Mouse (Mus musculus): ENCODE measurements around the gene Fkbp5.

The Fkbp5 gene

GRCm38 (mm10) chr17:28549111-28549510 lies 31.8 kb upstream of the Fkbp5 start, which contains the start of gene Clpsl2:
Gene Clpsl2, plus strand, starts transcription at chr17:28549411.
- Histone ChIP-seq H3K9me3 (ENCODE audit: low read length) (no peaks in the 10 kb centered on the region), H3K4me3 (replicated peaks; ENCODE audit: low read length) (peak within 1 kb of the TSS; percentile 54), H3K27me3 (ENCODE audit: insufficient read depth, low read length) (peaks cover 18% of the 10 kb centered on the region), H3K4me1 (replicated peaks; ENCODE audit: low read depth, low read length) (peaks cover 59% of the 10 kb centered on the region), H3K36me3 (ENCODE audit: insufficient read depth, low read length) (no peaks in the 10 kb centered on the region)
- TF ChIP-seq POU5F1 (IDR thresholded peaks at IDR 0.05; ENCODE audit: borderline replicate concordance, low read length) (no peak), CTCF (conservative IDR thresholded peaks at IDR 0.05; ENCODE audit: low read length) (no peak), NANOG (IDR thresholded peaks at IDR 0.05; ENCODE audit: borderline replicate concordance, low read length) (no peak)

DNA sequence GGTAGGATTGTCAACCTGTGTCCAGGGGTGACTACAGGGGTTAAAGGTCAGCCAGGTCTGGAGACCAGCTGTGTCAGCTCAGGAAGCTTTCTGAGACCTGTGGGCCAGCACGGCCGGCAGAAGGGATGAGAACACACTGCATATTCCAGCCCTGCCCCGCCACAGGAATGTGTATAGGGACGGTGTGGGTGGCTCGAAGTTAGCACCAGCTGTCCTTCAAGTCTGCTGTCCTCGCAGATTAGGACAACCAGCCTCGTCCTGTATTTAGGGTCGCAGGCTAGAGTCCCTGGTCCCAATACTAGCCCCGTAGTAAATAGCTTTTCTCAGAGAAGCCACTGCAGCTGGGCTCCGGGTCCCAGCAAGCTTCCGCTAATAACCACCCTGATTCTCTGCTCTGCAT lies 31.2 kb upstream of the Fkbp5 start:
- H3K9me3 ChIP-seq (ENCODE audit: low read length) = 0 out of 2 replicates have a peak, but pooled peaks cover 4% of the 10 kb centered on the region
- TF ChIP-seq POU5F1 (IDR thresholded peaks at IDR 0.05; ENCODE audit: borderline replicate concordance, low read length) = no peak
- no peak for TF ChIP-seq CTCF (conservative IDR thresholded peaks at IDR 0.05; ENCODE audit: low read length)
- TF ChIP-seq NANOG (IDR thresholded peaks at IDR 0.05; ENCODE audit: borderline replicate concordance, low read length) = no peak
- H3K27me3 ChIP-seq (ENCODE audit: insufficient read depth, low read length) = peaks cover 18% of the 10 kb centered on the region
- peaks cover 54% of the 10 kb centered on the region for H3K4me1 ChIP-seq (replicated peaks; ENCODE audit: low read depth, low read length)
- H3K4me3 ChIP-seq (replicated peaks; ENCODE audit: low read length) = peak overlapping the region; percentile 54
- H3K36me3 ChIP-seq (ENCODE audit: insufficient read depth, low read length) = no peaks in the 10 kb centered on the region

DNA sequence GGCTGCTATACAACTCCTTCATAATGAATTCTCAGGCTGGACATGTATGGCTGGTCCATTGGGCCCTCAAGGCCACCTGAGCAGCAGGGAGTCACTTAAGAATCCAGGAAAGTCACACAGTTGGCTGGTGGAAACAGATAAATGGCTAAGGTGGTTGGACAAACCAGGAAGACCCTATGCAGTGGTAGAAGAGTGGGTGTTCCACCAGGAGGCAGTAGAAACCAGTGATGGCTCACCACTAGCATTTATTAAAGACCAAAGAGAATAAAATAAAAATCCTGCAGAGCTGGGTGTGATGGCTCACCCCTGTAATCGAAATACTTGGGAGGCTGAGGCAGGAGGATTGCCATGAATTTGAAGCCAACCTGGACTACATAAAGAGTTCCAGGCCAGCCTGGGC lies 29.6 kb upstream of the Fkbp5 start:
- no peak overlapping the region for H3K4me3 ChIP-seq (replicated peaks; ENCODE audit: low read length)
- TF ChIP-seq POU5F1 (IDR thresholded peaks at IDR 0.05; ENCODE audit: borderline replicate concordance, low read length) (no peak), NANOG (IDR thresholded peaks at IDR 0.05; ENCODE audit: borderline replicate concordance, low read length) (no peak), CTCF (conservative IDR thresholded peaks at IDR 0.05; ENCODE audit: low read length) (no peak)
- peaks cover 38% of the 10 kb centered on the region for H3K4me1 ChIP-seq (replicated peaks; ENCODE audit: low read depth, low read length)
- no peaks in the 10 kb centered on the region for H3K36me3 ChIP-seq (ENCODE audit: insufficient read depth, low read length)
- H3K27me3 ChIP-seq (ENCODE audit: insufficient read depth, low read length) = peaks cover 18% of the 10 kb centered on the region
- H3K9me3 ChIP-seq (ENCODE audit: low read length) = peaks cover 16% of the 10 kb centered on the region

DNA sequence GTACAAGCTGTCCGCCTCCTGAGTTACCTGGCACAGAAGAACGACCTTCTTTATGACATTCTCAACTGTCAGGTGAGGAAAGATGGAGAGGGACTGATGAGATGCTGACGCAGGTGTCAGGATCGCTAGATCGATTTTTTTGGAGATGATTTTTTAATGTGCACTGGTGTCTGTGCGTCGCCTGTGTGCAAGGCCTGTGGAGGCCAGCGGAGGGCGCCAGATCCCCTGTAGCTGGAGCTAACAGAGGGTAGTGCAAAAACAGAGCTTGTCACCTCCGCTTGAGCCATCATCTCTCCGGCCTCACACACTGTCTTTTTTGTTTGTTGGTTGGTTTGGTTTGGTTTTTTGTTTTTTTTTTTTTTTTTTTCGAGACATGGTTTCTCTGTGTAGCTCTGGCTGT lies 20.6 kb upstream of the Fkbp5 start:
- H3K4me3 ChIP-seq (replicated peaks; ENCODE audit: low read length) = no peak overlapping the region; the same call in 1 of the 2 replicates
- peak; percentile 95 for TF ChIP-seq CTCF (conservative IDR thresholded peaks at IDR 0.05; ENCODE audit: low read length)
- no peak for TF ChIP-seq NANOG (IDR thresholded peaks at IDR 0.05; ENCODE audit: borderline replicate concordance, low read length)
- TF ChIP-seq POU5F1 (IDR thresholded peaks at IDR 0.05; ENCODE audit: borderline replicate concordance, low read length) = no peak

GRCm38 (mm10) chr17:28533327-28533726 lies 16.0 kb upstream of the Fkbp5 start:
- TF ChIP-seq CTCF (conservative IDR thresholded peaks at IDR 0.05; ENCODE audit: low read length) (no peak), POU5F1 (IDR thresholded peaks at IDR 0.05; ENCODE audit: borderline replicate concordance, low read length) (no peak), NANOG (IDR thresholded peaks at IDR 0.05; ENCODE audit: borderline replicate concordance, low read length) (no peak)

More for the DNA sequence above, 20.6 kb upstream of the Fkbp5 start:
- Histone ChIP-seq H3K36me3 (ENCODE audit: insufficient read depth, low read length) (no peaks in the 10 kb centered on the region), H3K9me3 (ENCODE audit: low read length) (peaks cover 19% of the 10 kb centered on the region), H3K4me1 (replicated peaks; ENCODE audit: low read depth, low read length) (peaks cover 30% of the 10 kb centered on the region), H3K27me3 (ENCODE audit: insufficient read depth, low read length) (peaks cover 25% of the 10 kb centered on the region)

GRCm38 (mm10) chr17:28532557-28532956 lies 15.2 kb upstream of the Fkbp5 start:
- H3K4me3 ChIP-seq (replicated peaks; ENCODE audit: low read length) = no peak overlapping the region

More at GRCm38 (mm10) chr17:28533327-28533726, 16.0 kb upstream of the Fkbp5 start:
- Histone ChIP-seq H3K27me3 (ENCODE audit: insufficient read depth, low read length) (peaks cover 24% of the 10 kb centered on the region), H3K36me3 (ENCODE audit: insufficient read depth, low read length) (no peaks in the 10 kb centered on the region), H3K4me1 (replicated peaks; ENCODE audit: low read depth, low read length) (peaks cover 50% of the 10 kb centered on the region), H3K4me3 (replicated peaks; ENCODE audit: low read length) (peak overlapping the region; percentile 23; the same call in 1 of the 2 replicates), H3K9me3 (ENCODE audit: low read length) (no peaks in the 10 kb centered on the region)

DNA sequence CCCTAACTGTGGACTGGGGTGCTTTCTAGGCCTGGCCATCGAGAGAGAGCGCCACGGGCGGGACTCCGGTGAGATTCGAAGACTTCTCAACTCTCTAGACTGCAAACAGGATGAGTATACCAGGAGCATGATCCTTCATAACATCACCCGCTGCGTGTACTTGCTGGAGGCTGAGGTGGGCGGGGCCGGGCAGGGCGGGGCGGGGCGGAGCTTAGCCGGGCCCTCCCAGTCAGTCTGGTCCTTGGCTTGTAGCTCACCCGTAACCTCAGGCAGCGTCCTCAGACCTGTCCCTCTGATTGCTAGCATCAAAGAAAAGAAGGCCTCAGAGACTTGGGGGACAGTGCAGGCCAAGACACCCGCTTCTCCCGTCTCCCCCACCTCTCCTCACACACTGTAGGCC lies 14.6 kb upstream of the Fkbp5 start:
- Histone ChIP-seq H3K27me3 (ENCODE audit: insufficient read depth, low read length) (peaks cover 16% of the 10 kb centered on the region), H3K36me3 (ENCODE audit: insufficient read depth, low read length) (no peaks in the 10 kb centered on the region), H3K4me3 (replicated peaks; ENCODE audit: low read length) (0 out of 2 replicates have a peak overlapping the region, but pooled peaks have one; percentile 33), H3K9me3 (ENCODE audit: low read length) (no peaks in the 10 kb centered on the region), H3K4me1 (replicated peaks; ENCODE audit: low read depth, low read length) (peaks cover 48% of the 10 kb centered on the region)
- TF ChIP-seq POU5F1 (IDR thresholded peaks at IDR 0.05; ENCODE audit: borderline replicate concordance, low read length) = no peak
- no peak for TF ChIP-seq NANOG (IDR thresholded peaks at IDR 0.05; ENCODE audit: borderline replicate concordance, low read length)
- no peak for TF ChIP-seq CTCF (conservative IDR thresholded peaks at IDR 0.05; ENCODE audit: low read length)

More at GRCm38 (mm10) chr17:28532557-28532956, 15.2 kb upstream of the Fkbp5 start:
- H3K27me3 ChIP-seq (ENCODE audit: insufficient read depth, low read length) = peaks cover 22% of the 10 kb centered on the region
- H3K36me3 ChIP-seq (ENCODE audit: insufficient read depth, low read length) = no peaks in the 10 kb centered on the region
- peaks cover 49% of the 10 kb centered on the region for H3K4me1 ChIP-seq (replicated peaks; ENCODE audit: low read depth, low read length)
- H3K9me3 ChIP-seq (ENCODE audit: low read length) = no peaks in the 10 kb centered on the region
- TF ChIP-seq POU5F1 (IDR thresholded peaks at IDR 0.05; ENCODE audit: borderline replicate concordance, low read length) (no peak), CTCF (conservative IDR thresholded peaks at IDR 0.05; ENCODE audit: low read length) (no peak), NANOG (IDR thresholded peaks at IDR 0.05; ENCODE audit: borderline replicate concordance, low read length) (no peak)

- no peaks in the 10 kb centered on the region for H3K9me3 ChIP-seq (ENCODE audit: low read length)
- H3K27me3 ChIP-seq (ENCODE audit: insufficient read depth, low read length) = peaks cover 11% of the 10 kb centered on the region; the same call in 1 of the 2 replicates
- TF ChIP-seq NANOG (IDR thresholded peaks at IDR 0.05; ENCODE audit: borderline replicate concordance, low read length) (no peak), CTCF (conservative IDR thresholded peaks at IDR 0.05; ENCODE audit: low read length) (peak; percentile 14; the same call in 1 of the 2 replicates)
- H3K36me3 ChIP-seq (ENCODE audit: insufficient read depth, low read length) = peaks cover 2% of the 10 kb centered on the region; the same call in 1 of the 2 replicates
- H3K4me3 ChIP-seq (replicated peaks; ENCODE audit: low read length) = no peak within 1 kb of the TSS
- H3K4me1 ChIP-seq (replicated peaks; ENCODE audit: low read depth, low read length) = peaks cover 49% of the 10 kb centered on the region
Observed at GRCm38 (mm10) chr17:28530506-28530905, 13.2 kb upstream of the Fkbp5 start, which contains the start of gene Armc12. Gene Armc12, plus strand, starts transcription at chr17:28530806.

GRCm38 (mm10) chr17:28529116-28529515 lies 11.8 kb upstream of the Fkbp5 start:
- no peaks in the 10 kb centered on the region for H3K9me3 ChIP-seq (ENCODE audit: low read length)
- TF ChIP-seq NANOG (IDR thresholded peaks at IDR 0.05; ENCODE audit: borderline replicate concordance, low read length) (no peak), CTCF (conservative IDR thresholded peaks at IDR 0.05; ENCODE audit: low read length) (no peak), POU5F1 (IDR thresholded peaks at IDR 0.05; ENCODE audit: borderline replicate concordance, low read length) (no peak)
- H3K36me3 ChIP-seq (ENCODE audit: insufficient read depth, low read length) = peaks cover 13% of the 10 kb centered on the region
- peaks cover 11% of the 10 kb centered on the region; the same call in 1 of the 2 replicates for H3K27me3 ChIP-seq (ENCODE audit: insufficient read depth, low read length)
- no peak overlapping the region for H3K4me3 ChIP-seq (replicated peaks; ENCODE audit: low read length)
- H3K4me1 ChIP-seq (replicated peaks; ENCODE audit: low read depth, low read length) = peaks cover 63% of the 10 kb centered on the region

All from E14TG2a.4 (cell line).